Mouse (Mus musculus): ENCODE results near the gene Srpr. TPM values are rescaled to one million over a fixed set of nuclear protein-coding genes. Genes with fewer than 3 reads are reported as not detected.

Srpr gene
- total and polyA plus RNA-seq, 2 experiments, result 55.2 to 91.0 TPM

DNA sequence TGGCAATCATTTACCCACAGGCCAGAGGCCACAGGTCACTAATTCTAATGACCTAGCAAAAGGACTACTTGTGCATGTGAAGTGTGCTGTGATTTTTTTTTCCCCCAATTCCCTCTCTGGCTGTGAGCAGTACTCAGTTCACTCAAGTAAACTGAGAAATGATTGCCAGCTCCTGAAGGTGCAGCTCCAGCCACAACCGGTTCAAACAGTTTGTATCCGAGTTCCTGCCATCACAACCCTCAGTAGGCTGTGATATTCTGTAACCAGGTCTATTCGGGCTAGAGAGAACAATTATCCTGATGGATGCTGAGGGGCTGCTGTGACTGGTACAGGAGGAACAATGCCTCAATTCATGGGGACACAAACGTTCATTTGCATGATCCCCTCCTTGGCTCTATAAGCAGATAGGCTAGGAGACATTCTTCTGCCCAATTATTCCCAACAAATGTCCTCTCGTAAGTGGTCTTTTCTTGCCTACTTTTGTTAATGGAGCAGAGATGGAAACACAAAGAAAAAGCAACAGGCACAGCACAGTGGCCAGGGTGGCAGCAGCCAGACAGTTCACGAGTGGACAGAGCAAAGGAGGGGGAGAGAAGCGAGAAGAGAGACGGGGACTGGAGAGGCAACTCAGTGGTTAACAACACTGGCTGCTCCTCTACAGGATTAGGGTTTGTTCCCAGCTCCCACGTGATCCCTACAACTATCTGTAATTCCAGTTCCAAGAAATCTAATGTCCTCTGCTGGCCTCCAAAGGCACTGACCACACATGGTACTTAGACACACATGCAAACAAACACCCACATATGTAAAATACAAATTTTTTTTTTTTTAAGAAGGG lies 33.0 kb upstream of the Srpr start:
- TF ChIP-seq POLR2A (IDR thresholded peaks at IDR 0.05; ENCODE audit: extremely low read depth, insufficient read depth, low read length) (no peak), CTCF (IDR thresholded peaks at IDR 0.05; ENCODE audit: low read depth, low read length) (no peak)

DNA sequence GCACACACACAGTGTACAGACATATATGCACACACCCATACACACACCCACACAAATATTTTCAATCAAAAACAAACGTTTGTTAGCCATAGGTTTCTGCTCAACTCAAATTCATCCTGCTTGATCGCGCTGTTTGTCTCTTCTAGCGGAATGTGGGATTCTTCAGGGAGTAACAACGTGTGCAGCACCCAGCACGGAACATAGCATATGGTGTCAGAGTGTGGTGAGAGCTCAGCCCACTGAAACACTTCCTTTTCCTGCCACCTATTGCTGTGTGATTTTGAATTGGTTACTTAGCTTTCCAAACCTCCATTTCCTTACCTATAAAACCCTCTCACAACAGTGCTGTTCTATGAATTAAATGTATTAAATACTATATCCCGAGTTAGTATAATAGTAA lies 29.9 kb upstream of the Srpr start:
- Histone ChIP-seq H3K79me2 (ENCODE audit: control insufficient read depth, insufficient read depth, low read length) (peaks cover 3% of the 10 kb centered on the region; the same call in 1 of the 2 replicates), H3K4me1 (ENCODE audit: control insufficient read depth, insufficient read depth, low read length) (peaks cover 22% of the 10 kb centered on the region), H3K27ac (replicated peaks; ENCODE audit: insufficient read depth, low read depth, low read length) (no peak overlapping the region), H3K4me3 (ENCODE audit: insufficient read depth, low read depth, low read length) (no peak overlapping the region), H3K9ac (ENCODE audit: low read depth, low read length) (no peak overlapping the region), H3K27me3 (ENCODE audit: control insufficient read depth, insufficient read depth, low read length) (no peaks in the 10 kb centered on the region), H3K36me3 (ENCODE audit: control insufficient read depth, insufficient read depth, low read length) (peaks cover 6% of the 10 kb centered on the region)
- 91% methylated on average over 7 of the region's 7 CpGs for WGBS
- TF ChIP-seq CTCF (IDR thresholded peaks at IDR 0.05; ENCODE audit: low read depth, low read length) (no peak), POLR2A (IDR thresholded peaks at IDR 0.05; ENCODE audit: extremely low read depth, insufficient read depth, low read length) (no peak)
- no peak for DNase-seq (ENCODE audit: extremely low read depth, low read depth, low spot score)

More for the DNA sequence above, 33.0 kb upstream of the Srpr start:
- H3K36me3 ChIP-seq (ENCODE audit: control insufficient read depth, insufficient read depth, low read length), result peaks cover 6% of the 10 kb centered on the region
- peak overlapping the region; percentile 19 for H3K9ac ChIP-seq (ENCODE audit: low read depth, low read length)
- no peak overlapping the region; the same call in 1 of the 2 replicates for H3K4me3 ChIP-seq (ENCODE audit: insufficient read depth, low read depth, low read length)
- H3K79me2 ChIP-seq (ENCODE audit: control insufficient read depth, insufficient read depth, low read length), result peaks cover 3% of the 10 kb centered on the region; the same call in 1 of the 2 replicates
- H3K27ac ChIP-seq (replicated peaks; ENCODE audit: insufficient read depth, low read depth, low read length), result peak overlapping the region; percentile 82
- peaks cover 36% of the 10 kb centered on the region for H3K4me1 ChIP-seq (ENCODE audit: control insufficient read depth, insufficient read depth, low read length)
- H3K27me3 ChIP-seq (ENCODE audit: control insufficient read depth, insufficient read depth, low read length), result no peaks in the 10 kb centered on the region
- 29% methylated on average over 9 of the region's 9 CpGs for WGBS
- peak; percentile 93 for DNase-seq (ENCODE audit: extremely low read depth, low read depth, low spot score)

DNA sequence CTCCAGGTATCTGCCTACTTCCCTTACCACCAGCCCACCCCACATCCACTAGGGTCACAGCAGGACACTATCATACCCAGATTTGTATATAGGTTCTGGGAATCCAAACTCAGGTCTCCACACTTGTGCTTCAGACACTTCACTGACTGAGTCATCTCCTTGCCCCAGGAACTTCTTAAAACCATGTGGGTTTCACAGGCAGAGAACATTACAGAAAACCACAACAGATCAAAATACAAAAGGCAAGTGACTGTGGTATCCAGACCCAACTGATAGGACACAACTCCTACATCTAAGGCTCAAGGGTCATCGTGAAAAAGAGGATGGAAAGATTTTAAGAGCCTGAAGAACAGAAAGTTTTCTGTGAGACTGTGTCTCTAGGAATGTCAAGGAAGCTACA lies 26.6 kb upstream of the Srpr start:
- H3K4me3 ChIP-seq (ENCODE audit: insufficient read depth, low read depth, low read length), result no peak overlapping the region
- H3K79me2 ChIP-seq (ENCODE audit: control insufficient read depth, insufficient read depth, low read length), result no peaks in the 10 kb centered on the region
- WGBS, result 87% methylated on average over 1 of the region's 1 CpGs
- TF ChIP-seq POLR2A (IDR thresholded peaks at IDR 0.05; ENCODE audit: extremely low read depth, insufficient read depth, low read length), result no peak
- H3K27ac ChIP-seq (replicated peaks; ENCODE audit: insufficient read depth, low read depth, low read length), result no peak overlapping the region
- H3K4me1 ChIP-seq (ENCODE audit: control insufficient read depth, insufficient read depth, low read length), result peaks cover 10% of the 10 kb centered on the region
- H3K27me3 ChIP-seq (ENCODE audit: control insufficient read depth, insufficient read depth, low read length), result no peaks in the 10 kb centered on the region
- no peak overlapping the region for H3K9ac ChIP-seq (ENCODE audit: low read depth, low read length)
- no peak for DNase-seq (ENCODE audit: extremely low read depth, low read depth, low spot score)
- H3K36me3 ChIP-seq (ENCODE audit: control insufficient read depth, insufficient read depth, low read length), result peaks cover 6% of the 10 kb centered on the region

GRCm38 (mm10) chr9:35175251-35176123 lies 24.5 kb upstream of the Srpr start, which contains the start of gene Dcps:
Gene Dcps (minus strand): TSS chr9:35176061.
- Histone ChIP-seq H3K36me3 (ENCODE audit: control insufficient read depth, insufficient read depth, low read length) (peaks cover 4% of the 10 kb centered on the region), H3K4me1 (ENCODE audit: control insufficient read depth, insufficient read depth, low read length) (peaks cover 3% of the 10 kb centered on the region), H3K79me2 (ENCODE audit: control insufficient read depth, insufficient read depth, low read length) (no peaks in the 10 kb centered on the region), H3K4me3 (ENCODE audit: insufficient read depth, low read depth, low read length) (peak within 1 kb of the TSS; percentile 71), H3K27ac (replicated peaks; ENCODE audit: insufficient read depth, low read depth, low read length) (peak within 1 kb of the TSS; percentile 82), H3K27me3 (ENCODE audit: control insufficient read depth, insufficient read depth, low read length) (no peaks in the 10 kb centered on the region), H3K9ac (ENCODE audit: low read depth, low read length) (peak within 1 kb of the TSS; percentile 75)
- DNase-seq (ENCODE audit: extremely low read depth, low read depth, low spot score), result peak; percentile 93
- TF ChIP-seq CTCF (IDR thresholded peaks at IDR 0.05; ENCODE audit: low read depth, low read length) (0 out of 2 replicates have a peak, but pooled peaks have one; percentile 27), POLR2A (IDR thresholded peaks at IDR 0.05; ENCODE audit: extremely low read depth, insufficient read depth, low read length) (peak; percentile 63)
- under 1% methylated on average over 38 of the region's 38 CpGs for WGBS

DNA sequence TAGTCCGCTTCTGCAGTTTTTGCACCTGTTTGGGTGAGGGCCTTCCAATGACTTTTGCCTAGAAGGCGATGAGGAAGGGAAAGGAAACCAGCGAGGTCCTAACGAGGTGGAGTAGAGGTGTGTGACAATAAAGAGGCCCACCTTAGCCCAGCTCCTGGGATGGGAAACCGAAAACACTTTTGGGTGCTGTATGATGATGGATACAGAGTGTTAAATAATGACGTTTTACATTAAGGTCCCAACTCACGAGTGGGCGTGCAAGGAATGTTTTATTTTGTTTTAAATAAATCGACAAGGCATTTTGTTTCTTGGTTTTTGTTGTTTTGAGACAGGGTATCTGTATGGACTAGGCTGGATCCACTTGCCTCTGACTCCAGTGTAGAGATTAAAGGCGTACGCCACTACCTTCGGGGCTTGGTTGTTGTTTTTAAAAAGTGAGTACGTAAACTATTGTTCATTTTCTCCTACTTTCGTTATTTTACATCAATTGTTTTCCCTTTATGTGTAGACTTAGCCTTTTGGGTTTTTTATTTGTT lies 23.8 kb upstream of the Srpr start:
- H3K4me1 ChIP-seq (ENCODE audit: control insufficient read depth, insufficient read depth, low read length), result peaks cover 3% of the 10 kb centered on the region
- no peaks in the 10 kb centered on the region for H3K79me2 ChIP-seq (ENCODE audit: control insufficient read depth, insufficient read depth, low read length)
- DNase-seq (ENCODE audit: extremely low read depth, low read depth, low spot score), result no peak
- peak overlapping the region; percentile 57 for H3K9ac ChIP-seq (ENCODE audit: low read depth, low read length)
- WGBS, result 37% methylated on average over 14 of the region's 14 CpGs
- peak overlapping the region; percentile 71 for H3K4me3 ChIP-seq (ENCODE audit: insufficient read depth, low read depth, low read length)
- no peak overlapping the region for H3K27ac ChIP-seq (replicated peaks; ENCODE audit: insufficient read depth, low read depth, low read length)
- no peaks in the 10 kb centered on the region for H3K27me3 ChIP-seq (ENCODE audit: control insufficient read depth, insufficient read depth, low read length)
- TF ChIP-seq CTCF (IDR thresholded peaks at IDR 0.05; ENCODE audit: low read depth, low read length), result no peak
- TF ChIP-seq POLR2A (IDR thresholded peaks at IDR 0.05; ENCODE audit: extremely low read depth, insufficient read depth, low read length), result no peak
- no peaks in the 10 kb centered on the region for H3K36me3 ChIP-seq (ENCODE audit: control insufficient read depth, insufficient read depth, low read length)

Measured in liver, adult 2 months (tissue).